Mouse (Mus musculus): ENCODE measurements around the gene Fnbp1.
"Not testable (repeated sequence)": the region's sequence is repeated elsewhere in the genome, so short reads cannot be mapped to it uniquely, and the experiment has no call there.

Fnbp1 gene

GRCm38 (mm10) chr2:31141867-31142454 lies at the start of gene Fnbp1:
Gene Fnbp1, minus strand, starts transcription at chr2:31142008.
- DNase-seq (ENCODE audit: low read depth, low spot score) = peak; percentile 86

- no peak for DNase-seq (ENCODE audit: low read depth, low spot score)
Observed at GRCm38 (mm10) chr2:31189654-31190053, 47.8 kb upstream of the Fnbp1 start.

GRCm38 (mm10) chr2:31188691-31189090 lies 46.9 kb upstream of the Fnbp1 start:
- no peak for DNase-seq (ENCODE audit: low read depth, low spot score)

- DNase-seq (ENCODE audit: low read depth, low spot score) = no peak
Observed at GRCm38 (mm10) chr2:31183830-31184229, 42.0 kb upstream of the Fnbp1 start.

GRCm38 (mm10) chr2:31182786-31183330 lies 41.0 kb upstream of the Fnbp1 start:
- no peak for DNase-seq (ENCODE audit: low read depth, low spot score)

- DNase-seq (ENCODE audit: low read depth, low spot score) = no peak
Observed at GRCm38 (mm10) chr2:31180081-31180551, 38.3 kb upstream of the Fnbp1 start.

GRCm38 (mm10) chr2:31179471-31179870 lies 37.7 kb upstream of the Fnbp1 start:
- no peak for DNase-seq (ENCODE audit: low read depth, low spot score)

GRCm38 (mm10) chr2:31178593-31178992 lies 36.8 kb upstream of the Fnbp1 start:
- DNase-seq (ENCODE audit: low read depth, low spot score) = not testable (repeated sequence)

GRCm38 (mm10) chr2:31173290-31173689 lies 31.5 kb upstream of the Fnbp1 start:
- peak; percentile 16 for DNase-seq (ENCODE audit: low read depth, low spot score)

- DNase-seq (ENCODE audit: low read depth, low spot score) = no peak
Observed at GRCm38 (mm10) chr2:31172536-31172935, 30.7 kb upstream of the Fnbp1 start.

GRCm38 (mm10) chr2:31172001-31172400 lies 30.2 kb upstream of the Fnbp1 start:
- DNase-seq (ENCODE audit: low read depth, low spot score) = no peak

GRCm38 (mm10) chr2:31170164-31170563 lies 28.4 kb upstream of the Fnbp1 start:
- no peak for DNase-seq (ENCODE audit: low read depth, low spot score)

- DNase-seq (ENCODE audit: low read depth, low spot score) = no peak
Observed at GRCm38 (mm10) chr2:31169001-31169400, 27.2 kb upstream of the Fnbp1 start.

GRCm38 (mm10) chr2:31167571-31167970 lies 25.8 kb upstream of the Fnbp1 start:
- DNase-seq (ENCODE audit: low read depth, low spot score) = not testable (repeated sequence)

GRCm38 (mm10) chr2:31165529-31165928 lies 23.7 kb upstream of the Fnbp1 start:
- DNase-seq (ENCODE audit: low read depth, low spot score) = no peak

- peak; percentile 31 for DNase-seq (ENCODE audit: low read depth, low spot score)
Observed at GRCm38 (mm10) chr2:31164841-31165455, 23.1 kb upstream of the Fnbp1 start.

- no peak for DNase-seq (ENCODE audit: low read depth, low spot score)
Observed at GRCm38 (mm10) chr2:31163361-31164118, 21.7 kb upstream of the Fnbp1 start.

GRCm38 (mm10) chr2:31161620-31162019 lies 19.8 kb upstream of the Fnbp1 start:
- DNase-seq (ENCODE audit: low read depth, low spot score) = no peak

- no peak for DNase-seq (ENCODE audit: low read depth, low spot score)
Observed at GRCm38 (mm10) chr2:31160147-31160920, 18.5 kb upstream of the Fnbp1 start.

- DNase-seq (ENCODE audit: low read depth, low spot score) = no peak
Observed at GRCm38 (mm10) chr2:31156846-31157245, 15.0 kb upstream of the Fnbp1 start.

Measured in mesoderm, embryonic 11.5 days (tissue).